Mouse (Mus musculus) gastrocnemius, postnatal 10 days (tissue): ENCODE results near the gene Xpo6. TPM values are rescaled to one million over a fixed set of nuclear protein-coding genes. Genes with fewer than 3 reads are reported as not detected.

Source experiments
- DNase-seq: peaks from one replicate; pipeline ENCODE4 v3.0.0; 2021; ENCODE audit warnings: mixed read lengths
- total RNA-seq, 2 experiments: library from RNA; stranded (reverse); gene quantifications; 2 replicates each; pipeline ENCODE4 v1.2.3; 2021

Xpo6 gene
- total RNA-seq, 2 experiments from 2014 or later, result 24.5 to 39.1 TPM

- DNase-seq, result no peak
These were observed 6.1 kb downstream of the Xpo6 start for GRCm38 (mm10) chr7:126194175-126194574.

DNA sequence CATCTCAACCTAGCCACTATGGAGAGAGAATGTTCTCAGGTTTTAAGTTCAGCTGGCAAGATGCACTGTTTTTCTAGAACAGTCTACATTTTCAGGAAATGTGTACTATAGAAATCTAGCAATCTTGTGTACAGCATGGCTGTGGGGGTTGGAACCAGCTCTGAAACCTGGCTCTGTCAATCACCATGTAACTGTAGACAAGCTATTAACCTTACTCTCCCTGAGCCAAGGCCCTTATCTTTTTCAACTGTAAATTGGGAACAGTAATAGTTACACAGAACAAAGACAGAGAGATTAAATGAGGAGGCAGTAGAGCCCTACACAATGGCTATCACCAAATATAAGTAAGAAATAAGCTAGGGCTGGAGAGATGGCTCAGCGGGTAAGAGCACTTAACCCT lies 8.8 kb downstream of the Xpo6 start:
- no peak for DNase-seq

GRCm38 (mm10) chr7:126189517-126189916 lies 10.8 kb downstream of the Xpo6 start:
- no peak for DNase-seq

DNA sequence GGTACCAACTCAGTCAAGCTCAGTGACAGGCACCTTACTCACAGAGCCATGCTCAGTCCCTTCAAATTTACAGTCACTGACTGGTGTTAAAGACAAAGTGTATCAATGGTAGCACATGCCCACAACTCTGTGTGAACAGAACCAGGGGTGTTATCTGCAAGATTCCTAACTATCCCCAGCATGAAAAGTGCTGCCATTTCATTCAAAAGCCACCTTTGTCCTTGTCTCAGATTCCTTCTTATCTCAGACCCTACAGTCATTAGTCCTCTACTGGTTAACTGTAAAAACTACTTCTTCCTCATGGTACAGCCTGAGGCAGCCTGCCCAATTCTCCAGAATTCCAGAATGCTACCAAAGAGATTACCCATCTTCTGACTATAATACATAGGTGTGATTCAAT lies 14.3 kb downstream of the Xpo6 start:
- no peak for DNase-seq

- DNase-seq, result no peak
These were observed 16.7 kb downstream of the Xpo6 start for GRCm38 (mm10) chr7:126183583-126183982.

DNA sequence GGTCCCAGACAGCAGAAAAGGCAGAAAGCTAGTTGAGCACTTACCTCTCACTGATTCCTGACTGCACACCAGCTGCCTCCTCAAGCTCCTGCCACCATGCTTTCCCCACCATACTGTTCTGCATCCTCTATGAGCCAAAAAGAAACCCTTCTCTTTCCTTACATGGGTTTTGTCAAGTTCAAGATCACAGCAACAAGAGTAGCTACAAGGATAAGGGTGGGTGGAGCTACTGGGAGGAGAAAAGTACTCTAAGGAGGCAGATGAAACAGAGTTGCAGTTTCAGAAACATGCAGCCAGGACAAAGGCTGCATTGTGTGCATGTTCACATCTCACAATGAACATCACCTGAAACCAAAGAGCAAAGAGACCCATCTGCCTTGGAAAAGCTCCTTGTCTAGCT lies 18.8 kb downstream of the Xpo6 start:
- no peak for DNase-seq

- DNase-seq, result no peak
These were observed 19.3 kb downstream of the Xpo6 start for GRCm38 (mm10) chr7:126180956-126181355.

DNA sequence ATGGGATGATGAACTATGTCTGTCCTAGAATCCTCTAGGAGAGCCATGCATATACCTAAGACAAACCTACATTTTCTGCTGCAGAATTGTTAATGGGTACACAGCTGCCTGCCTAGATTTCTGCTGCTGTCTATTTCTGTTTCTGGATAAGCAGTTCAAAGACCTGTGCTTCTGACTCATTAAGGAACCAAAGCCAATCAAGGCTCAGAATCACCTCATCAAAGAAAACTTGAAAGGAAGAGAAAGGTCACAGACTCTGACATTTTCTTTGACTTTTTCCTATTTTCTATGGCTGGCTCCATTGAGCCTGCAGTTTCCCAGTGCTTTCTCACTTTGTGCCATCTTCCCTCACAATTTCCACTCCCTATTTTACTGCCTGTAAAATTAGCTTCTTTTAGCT lies 21.5 kb downstream of the Xpo6 start:
- DNase-seq, result no peak

- no peak for DNase-seq
These were observed 24.3 kb downstream of the Xpo6 start for GRCm38 (mm10) chr7:126175999-126176398.

DNA sequence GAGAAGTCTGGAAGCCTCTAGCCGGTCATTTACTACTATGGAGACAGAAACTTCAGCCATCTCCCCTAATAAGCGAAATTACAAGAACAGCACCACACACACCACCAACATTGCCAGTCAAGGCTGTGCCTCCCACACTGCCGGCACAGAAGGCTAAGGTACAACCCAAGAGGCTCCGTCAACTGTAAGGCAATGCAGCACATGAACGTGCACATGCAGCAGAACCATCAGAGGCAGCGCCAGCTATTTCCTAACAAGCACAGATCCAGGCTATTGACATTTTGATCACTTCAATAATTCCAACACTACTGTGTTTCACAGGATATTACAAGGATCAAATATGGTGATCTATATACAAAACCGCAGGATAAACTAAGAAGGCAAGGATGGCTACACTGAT lies 24.8 kb downstream of the Xpo6 start:
- no peak for DNase-seq

DNA sequence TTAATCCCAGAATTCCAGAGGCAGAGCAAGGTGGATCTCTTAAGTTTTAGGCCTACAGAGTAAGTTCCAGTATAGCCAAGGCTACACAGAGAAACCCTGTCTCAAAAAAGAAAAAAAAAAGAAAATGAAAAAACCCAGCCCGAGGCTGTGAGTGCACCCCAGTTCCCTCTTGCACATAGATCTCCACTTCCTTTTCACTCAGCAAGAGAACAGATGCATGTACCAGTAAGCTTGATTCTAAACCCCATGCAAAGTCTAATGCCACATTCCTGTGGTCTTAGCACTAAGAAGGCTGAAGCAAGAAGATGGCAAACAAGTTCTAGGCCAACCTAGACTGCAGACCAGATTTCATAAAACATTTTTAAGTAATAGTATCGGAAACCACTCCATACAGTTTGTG lies 25.4 kb downstream of the Xpo6 start:
- DNase-seq, result no peak

GRCm38 (mm10) chr7:126172001-126172400 lies 28.3 kb downstream of the Xpo6 start:
- no peak for DNase-seq

GRCm38 (mm10) chr7:126168584-126168983 lies 31.7 kb downstream of the Xpo6 start:
- DNase-seq, result no peak

DNA sequence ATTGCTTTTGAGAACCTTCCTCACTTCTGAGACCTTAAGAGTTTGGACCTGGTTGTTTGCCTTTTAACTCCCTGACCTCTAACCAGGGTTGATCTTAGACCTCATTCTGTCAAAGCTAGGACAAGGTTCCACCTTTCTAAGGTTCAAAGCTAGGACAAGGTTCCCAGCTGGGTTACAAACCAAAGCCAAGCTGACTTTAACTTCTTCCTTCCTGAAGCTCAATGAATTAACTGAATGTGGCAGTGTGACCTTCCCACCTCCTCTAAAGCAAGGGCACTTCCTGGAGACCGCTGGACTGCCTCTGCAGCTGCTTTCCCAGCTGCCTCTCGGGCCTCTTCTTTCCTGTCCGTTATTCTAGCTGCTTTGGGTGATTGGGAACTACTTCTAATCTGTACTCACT lies 32.9 kb downstream of the Xpo6 start:
- no peak for DNase-seq

DNA sequence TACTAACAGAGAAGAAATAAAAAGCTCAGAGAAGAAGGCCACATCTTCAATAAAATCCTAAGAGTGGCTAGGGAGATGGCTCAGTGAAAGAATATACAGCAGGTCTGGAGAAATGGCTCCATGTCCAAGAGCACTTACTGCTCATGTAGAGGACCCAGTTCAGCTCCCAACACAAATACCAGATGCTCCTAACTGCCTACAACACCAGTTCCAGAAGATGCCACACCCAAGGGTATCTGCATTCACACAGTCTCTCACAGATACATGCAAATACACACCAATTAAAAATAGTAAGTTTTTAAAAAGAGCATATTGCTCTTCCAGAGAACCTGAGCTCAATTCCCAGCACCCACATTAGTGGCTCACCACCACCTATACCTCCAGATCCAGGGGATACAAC lies 33.7 kb downstream of the Xpo6 start:
- no peak for DNase-seq

DNA sequence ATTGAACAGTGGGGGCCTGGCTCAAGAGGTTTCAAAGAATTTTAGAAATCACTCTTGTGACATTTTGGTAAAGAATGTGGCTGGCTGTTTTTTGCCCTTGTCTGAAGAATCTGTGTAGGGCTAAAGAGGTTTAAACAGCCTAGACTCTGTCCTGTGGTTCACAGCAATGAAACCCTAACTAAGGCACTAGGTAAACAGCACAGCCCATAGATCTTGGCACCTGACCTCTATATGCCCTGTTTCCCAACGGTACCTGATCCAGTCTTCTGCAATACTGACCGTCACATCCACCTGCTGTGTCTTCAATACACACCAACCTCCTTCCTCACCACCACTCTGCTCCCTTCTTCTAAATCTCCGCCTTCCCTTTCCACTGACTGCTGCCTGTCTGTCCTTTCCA lies 42.1 kb downstream of the Xpo6 start:
- no peak for DNase-seq

- no peak for DNase-seq
These were observed 44.6 kb downstream of the Xpo6 start for GRCm38 (mm10) chr7:126155746-126156145.

GRCm38 (mm10) chr7:126154731-126155130 lies 45.6 kb downstream of the Xpo6 start:
- no peak for DNase-seq

DNA sequence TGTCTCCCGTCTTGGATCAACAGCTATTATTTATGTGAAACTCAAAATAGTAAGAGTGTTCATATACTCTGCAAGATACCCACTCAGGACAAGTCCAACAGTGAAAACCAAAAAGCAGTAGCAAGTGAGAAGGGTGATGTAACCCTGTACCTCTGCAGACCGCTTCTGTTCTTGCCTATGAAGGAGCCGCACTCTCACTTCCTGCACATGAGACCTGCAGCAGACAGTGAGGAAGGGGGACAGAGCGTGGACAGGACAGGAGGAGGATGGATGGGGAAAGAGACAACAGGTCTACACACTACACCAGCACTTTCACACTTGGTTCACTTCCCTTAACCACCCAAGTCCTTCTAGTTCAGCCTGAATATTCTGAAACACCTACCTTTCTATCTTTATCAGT lies 48.0 kb downstream of the Xpo6 start:
- DNase-seq, result no peak

GRCm38 (mm10) chr7:126146156-126146555 lies 54.1 kb downstream of the Xpo6 start:
- DNase-seq, result no peak

- no peak for DNase-seq
These were observed 55.9 kb downstream of the Xpo6 start for GRCm38 (mm10) chr7:126144364-126144763.

DNA sequence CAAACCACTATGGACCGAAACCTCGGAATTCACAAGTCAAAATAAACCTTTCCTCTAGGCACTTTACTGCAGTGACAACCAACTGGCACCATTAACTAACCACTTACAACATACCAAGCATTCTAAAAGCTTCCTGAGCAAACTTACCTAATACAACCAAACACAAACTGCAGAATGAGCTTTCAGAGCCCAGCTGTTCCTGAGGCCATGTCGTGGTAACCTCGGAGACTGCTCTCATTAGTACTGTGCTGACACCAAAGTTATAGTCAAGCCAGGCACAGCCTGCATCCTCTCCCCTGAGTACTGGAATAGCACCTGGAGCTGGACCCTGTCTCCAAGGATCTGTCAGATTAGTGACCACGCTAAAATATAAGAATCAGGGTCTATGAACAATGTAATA lies 62.5 kb downstream of the Xpo6 start:
- no peak for DNase-seq

DNA sequence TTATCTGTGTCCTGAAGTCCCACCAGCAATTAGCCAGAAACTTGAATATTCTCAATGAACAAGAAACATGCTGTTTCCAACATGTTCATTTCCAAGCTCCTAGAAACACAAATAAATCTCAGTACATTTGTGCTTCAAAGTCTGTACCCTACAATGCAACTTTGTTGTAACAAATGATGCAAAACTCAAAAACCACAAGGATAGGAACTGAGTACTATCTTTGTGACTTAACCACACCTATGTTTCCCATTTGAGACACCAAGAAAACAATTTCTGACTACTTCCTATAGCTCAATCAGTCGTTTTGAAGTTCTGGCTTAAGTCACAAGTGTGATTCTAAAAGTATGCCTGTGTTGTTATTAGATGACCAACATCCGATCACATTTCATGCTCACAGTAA lies 64.9 kb downstream of the Xpo6 start:
- DNase-seq, result no peak

- DNase-seq, result no peak
These were observed 65.5 kb downstream of the Xpo6 start for GRCm38 (mm10) chr7:126134634-126135321.

- no peak for DNase-seq
These were observed 72.6 kb downstream of the Xpo6 start for GRCm38 (mm10) chr7:126127673-126128072.
